Mouse (Mus musculus): ENCODE results near the gene 2010300C02Rik. TPM values are rescaled to one million over a fixed set of nuclear protein-coding genes. Genes with fewer than 3 reads are reported as not detected.

The 2010300C02Rik gene
- 0.66 and 0.68 TPM in 2 replicates for polyA plus RNA-seq (2016; fragmentation: Nextera tagmentation; extraction: Ambion mirVana)

DNA sequence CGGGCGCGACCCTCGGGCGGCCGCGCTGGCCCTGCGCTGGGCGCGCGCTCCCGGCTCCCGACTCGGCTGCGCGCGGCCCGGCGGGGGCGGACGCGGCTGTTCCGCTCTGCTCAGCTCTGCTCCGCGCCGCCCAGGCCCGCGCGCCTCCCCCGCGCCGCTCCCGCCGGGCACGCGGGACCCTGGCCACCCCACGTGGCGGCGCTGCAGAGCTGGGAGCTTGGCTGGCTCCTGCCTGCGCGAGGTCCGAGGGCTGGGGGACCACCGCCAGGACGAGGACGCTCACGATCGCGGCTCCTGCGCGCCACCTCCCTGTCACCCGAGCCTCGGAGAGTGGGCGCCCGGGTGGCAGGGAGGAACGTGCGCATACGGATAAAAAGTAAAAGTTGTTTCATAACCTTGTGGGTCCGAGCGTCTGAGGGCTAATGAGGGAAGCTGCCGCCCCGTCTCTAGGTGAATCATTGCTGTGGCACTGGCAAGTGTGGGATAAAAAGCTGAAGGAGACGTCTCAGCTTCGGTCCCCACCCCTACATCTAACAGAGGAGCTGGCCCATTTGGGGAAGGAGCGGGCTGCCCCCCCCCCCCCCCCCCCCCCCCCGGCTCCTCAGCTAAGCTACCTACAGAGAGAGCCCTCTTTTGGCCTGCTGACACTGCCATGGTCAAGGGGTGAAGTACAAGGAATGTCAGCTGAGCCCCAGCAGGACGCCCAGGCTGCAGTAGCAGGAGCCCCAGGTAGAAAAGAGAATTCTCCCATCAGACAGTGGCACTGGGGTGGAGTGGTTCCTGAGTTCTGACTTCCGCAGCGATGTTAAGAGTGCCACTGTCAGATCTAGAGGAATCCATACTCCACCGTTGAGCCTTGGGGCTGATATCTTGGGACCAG is at the start of gene 2010300C02Rik:
Gene 2010300C02Rik, minus strand, starts transcription at position 325 of the 880 bp plus-strand sequence.
- H3K9me3 ChIP-seq: no peaks in the 10 kb centered on the region
- peak within 1 kb of the TSS; percentile 66 for H3K4me3 ChIP-seq
- H3K36me3 ChIP-seq (replicated peaks): no peaks in the 10 kb centered on the region
- H3K27ac ChIP-seq: peak within 1 kb of the TSS; percentile 72
- under 1% methylated on average over 67 of the region's 69 CpGs for WGBS
- H3K27me3 ChIP-seq (ENCODE audit: poor library complexity, severe bottlenecking): peaks cover 58% of the 10 kb centered on the region
- peak; percentile 36 for DNase-seq (ENCODE audit: extremely low spot score, low spot score)
- peaks cover 15% of the 10 kb centered on the region for H3K4me1 ChIP-seq

DNA sequence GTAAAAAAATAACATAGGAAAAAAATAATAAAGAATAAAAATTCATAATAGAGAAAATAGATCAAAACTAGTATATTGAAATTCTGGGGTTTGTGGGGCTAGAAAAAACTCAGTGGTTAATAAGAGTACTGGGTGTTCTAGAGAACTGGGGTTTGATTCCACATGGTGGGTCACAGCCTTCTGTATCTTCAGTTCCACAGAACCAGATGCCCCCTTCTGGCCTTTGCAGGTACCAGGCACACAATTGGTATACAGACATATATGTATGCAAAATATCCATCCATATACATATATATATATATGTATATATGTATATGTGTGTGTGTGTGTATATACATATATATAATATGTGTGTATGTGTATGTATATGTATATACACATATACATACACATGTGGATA is 39.5 kb upstream of the 2010300C02Rik start:
- no peaks in the 10 kb centered on the region for H3K36me3 ChIP-seq (replicated peaks)
- no peak for DNase-seq (ENCODE audit: extremely low spot score, low spot score)
- H3K4me3 ChIP-seq: no peak overlapping the region
- no peak overlapping the region for H3K27ac ChIP-seq
- no peaks in the 10 kb centered on the region for H3K4me1 ChIP-seq
- no peaks in the 10 kb centered on the region for H3K9me3 ChIP-seq
- H3K27me3 ChIP-seq (ENCODE audit: poor library complexity, severe bottlenecking): no peaks in the 10 kb centered on the region

DNA sequence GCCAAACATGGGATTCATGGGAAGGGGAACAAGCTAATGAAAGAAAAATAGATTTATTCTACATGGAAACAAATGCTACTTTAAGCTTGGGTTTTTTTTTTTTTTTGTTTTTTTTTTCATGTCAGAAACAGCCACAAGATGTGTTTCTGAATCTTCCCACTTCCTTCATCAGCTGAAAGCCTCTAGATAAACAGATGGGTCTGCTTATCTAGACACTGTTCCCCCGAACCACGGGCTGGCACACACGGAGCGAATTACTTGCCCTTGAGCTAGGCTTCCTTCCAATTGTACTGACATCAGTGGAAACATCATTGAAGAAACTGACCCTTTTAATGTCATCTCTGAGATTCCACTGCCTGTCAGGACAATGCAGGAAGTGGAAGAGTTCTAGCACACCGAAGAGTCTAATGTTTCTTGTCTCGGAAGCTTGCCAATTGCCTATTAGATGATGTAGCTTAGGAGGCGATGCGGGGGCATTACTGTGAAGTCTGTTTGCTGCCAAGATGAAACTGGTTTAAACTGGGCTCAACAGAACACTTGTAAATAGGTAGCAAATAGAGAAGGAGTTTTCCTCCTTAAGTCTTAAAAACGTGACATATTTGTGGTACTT is 24.9 kb upstream of the 2010300C02Rik start:
- Histone ChIP-seq H3K36me3 (replicated peaks) (no peaks in the 10 kb centered on the region), H3K27me3 (ENCODE audit: poor library complexity, severe bottlenecking) (no peaks in the 10 kb centered on the region), H3K4me1 (peaks cover 7% of the 10 kb centered on the region), H3K4me3 (no peak overlapping the region), H3K27ac (no peak overlapping the region), H3K9me3 (0 out of 2 replicates have a peak, but pooled peaks cover 2% of the 10 kb centered on the region)
- DNase-seq (ENCODE audit: extremely low spot score, low spot score): no peak
- 87% methylated on average over 9 of the region's 9 CpGs for WGBS

DNA sequence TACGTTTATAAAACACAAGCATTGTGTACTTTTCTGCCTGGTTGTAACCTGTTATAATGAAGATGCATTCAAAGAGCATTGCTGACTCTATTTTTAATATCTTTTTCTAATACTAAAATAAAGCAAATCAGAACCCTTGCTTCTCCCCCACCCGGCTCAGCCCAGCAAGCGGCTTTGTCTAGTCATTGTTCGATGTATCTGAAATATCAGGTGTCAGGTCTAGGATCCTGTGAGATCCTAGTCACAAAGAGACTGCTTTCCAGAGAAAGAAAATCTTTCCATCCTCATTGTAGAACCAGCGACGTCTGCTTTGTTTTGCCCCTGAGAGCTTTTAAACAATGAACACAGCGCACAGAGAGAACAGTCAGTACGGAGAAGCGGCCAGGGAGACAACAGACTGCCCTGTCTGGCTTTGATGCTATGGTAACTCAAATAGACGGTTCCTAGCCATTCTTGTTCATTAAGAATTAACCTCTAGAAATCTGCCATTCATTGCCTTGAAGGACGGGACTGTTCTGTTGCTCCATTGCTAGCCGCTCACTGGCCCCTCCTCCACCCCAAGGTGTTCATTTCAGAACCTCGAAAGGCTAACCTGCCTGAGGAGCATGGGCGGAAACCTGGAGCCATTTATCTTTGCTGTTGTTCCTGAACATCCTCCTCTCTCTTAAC is 22.9 kb upstream of the 2010300C02Rik start:
- peaks cover 7% of the 10 kb centered on the region for H3K4me1 ChIP-seq
- H3K27ac ChIP-seq: no peak overlapping the region
- H3K4me3 ChIP-seq: no peak overlapping the region
- H3K9me3 ChIP-seq: 0 out of 2 replicates have a peak, but pooled peaks cover 2% of the 10 kb centered on the region
- H3K27me3 ChIP-seq (ENCODE audit: poor library complexity, severe bottlenecking): no peaks in the 10 kb centered on the region
- no peak for DNase-seq (ENCODE audit: extremely low spot score, low spot score)
- H3K36me3 ChIP-seq (replicated peaks): no peaks in the 10 kb centered on the region
- WGBS: 46% methylated on average over 14 of the region's 14 CpGs

DNA sequence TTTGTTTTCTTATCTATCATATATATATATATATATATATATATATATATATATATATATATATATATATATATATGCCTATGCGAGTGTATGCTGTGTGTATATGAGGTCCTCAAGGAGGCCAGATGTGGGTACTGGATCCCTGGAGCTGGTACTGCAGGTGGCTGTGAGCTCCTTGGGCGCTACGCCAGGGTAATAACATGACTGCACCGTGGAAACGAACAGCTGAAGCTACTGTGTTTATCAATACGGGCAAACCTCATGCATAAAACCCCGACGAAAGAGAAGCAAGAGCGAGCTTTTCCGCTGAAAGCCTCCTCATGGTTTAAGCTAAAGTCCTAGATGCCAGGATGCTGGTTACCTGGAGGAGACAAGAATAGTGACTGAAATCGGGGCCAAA is 22.2 kb upstream of the 2010300C02Rik start:
- 0 out of 2 replicates have a peak, but pooled peaks cover 2% of the 10 kb centered on the region for H3K9me3 ChIP-seq
- H3K4me3 ChIP-seq: no peak overlapping the region
- no peak overlapping the region for H3K27ac ChIP-seq
- DNase-seq (ENCODE audit: extremely low spot score, low spot score): no peak
- no peaks in the 10 kb centered on the region for H3K36me3 ChIP-seq (replicated peaks)
- no peaks in the 10 kb centered on the region for H3K27me3 ChIP-seq (ENCODE audit: poor library complexity, severe bottlenecking)
- H3K4me1 ChIP-seq: peaks cover 7% of the 10 kb centered on the region
- 90% methylated on average over 11 of the region's 11 CpGs for WGBS

DNA sequence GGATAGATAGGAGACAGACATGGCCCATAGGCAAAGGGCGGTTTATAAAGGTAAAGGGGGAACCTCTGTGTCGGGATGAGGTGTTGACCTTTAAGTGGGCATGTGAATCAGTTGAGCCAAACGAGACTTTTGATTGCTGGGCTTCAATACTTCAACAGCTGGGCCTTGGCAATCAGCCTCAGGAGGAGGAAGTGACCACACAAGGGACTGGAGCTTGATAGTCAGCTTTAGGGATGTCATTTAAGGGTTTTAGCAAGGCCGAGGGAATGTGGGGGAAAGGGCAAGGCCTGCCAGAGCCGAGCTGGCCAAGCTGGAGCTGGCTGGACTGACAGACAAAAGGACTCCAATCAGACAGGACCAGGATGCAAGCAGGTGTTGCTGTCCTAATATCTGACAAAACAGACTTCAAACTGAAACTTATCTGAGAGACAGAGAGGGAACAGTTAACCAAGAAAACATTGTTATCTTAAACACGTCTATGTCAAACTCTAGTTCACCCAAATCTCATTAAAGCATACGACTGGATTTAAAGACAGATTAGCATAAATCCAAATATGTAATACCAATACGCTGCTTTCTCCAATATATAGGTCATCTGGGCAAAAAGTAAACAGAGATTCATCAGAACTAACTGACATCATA is 20.4 kb upstream of the 2010300C02Rik start:
- Histone ChIP-seq H3K9me3 (no peaks in the 10 kb centered on the region), H3K27ac (no peak overlapping the region), H3K36me3 (replicated peaks) (no peaks in the 10 kb centered on the region), H3K27me3 (ENCODE audit: poor library complexity, severe bottlenecking) (no peaks in the 10 kb centered on the region), H3K4me3 (no peak overlapping the region), H3K4me1 (peaks cover 7% of the 10 kb centered on the region)
- no peak for DNase-seq (ENCODE audit: extremely low spot score, low spot score)
- 84% methylated on average over 8 of the region's 8 CpGs for WGBS

DNA sequence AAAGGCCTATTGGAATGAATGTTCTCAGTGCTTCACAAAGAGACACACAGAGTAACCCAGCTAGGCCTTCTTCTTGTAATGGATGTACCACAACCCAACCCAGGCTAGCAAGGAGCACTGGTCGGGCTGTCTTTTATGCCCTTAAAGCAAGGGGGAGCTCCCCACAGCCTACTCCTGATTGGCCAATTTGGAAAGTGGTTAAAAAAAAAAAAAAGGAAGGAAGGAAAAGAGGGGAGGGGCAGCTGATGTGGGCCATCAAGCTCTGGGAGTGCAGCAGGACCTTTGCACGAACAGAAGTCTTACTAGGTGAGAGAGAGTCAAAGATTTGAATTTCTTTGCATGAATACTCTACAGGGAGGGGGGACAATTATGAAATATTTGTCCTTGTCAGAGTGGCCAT is 19.0 kb upstream of the 2010300C02Rik start:
- Histone ChIP-seq H3K36me3 (replicated peaks) (no peaks in the 10 kb centered on the region), H3K27ac (no peak overlapping the region), H3K4me1 (peaks cover 7% of the 10 kb centered on the region), H3K9me3 (no peaks in the 10 kb centered on the region), H3K27me3 (ENCODE audit: poor library complexity, severe bottlenecking) (no peaks in the 10 kb centered on the region), H3K4me3 (no peak overlapping the region)
- DNase-seq (ENCODE audit: extremely low spot score, low spot score): no peak
- 78% methylated on average over 2 of the region's 2 CpGs for WGBS

DNA sequence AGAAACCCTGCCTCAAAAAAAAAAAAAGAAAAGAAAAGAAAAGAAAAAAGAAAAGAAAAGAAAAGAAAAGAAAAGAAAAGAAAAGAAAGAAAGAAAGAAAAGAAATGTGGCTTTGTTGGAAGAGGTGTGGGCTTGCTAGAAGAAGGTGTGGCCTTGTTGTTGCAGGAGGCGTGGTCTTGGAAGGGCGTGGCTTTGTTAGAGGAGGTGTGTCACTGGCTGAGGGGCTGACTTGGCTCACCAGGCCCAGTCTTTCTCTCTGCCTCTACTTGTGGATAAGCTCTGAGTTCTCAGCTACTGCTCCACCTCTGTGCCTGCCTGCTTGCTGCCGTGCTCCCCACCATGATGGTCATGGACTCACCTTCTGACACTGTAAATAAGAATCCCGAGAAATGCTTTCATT is 17.2 kb upstream of the 2010300C02Rik start:
- Histone ChIP-seq H3K27ac (no peak overlapping the region), H3K4me1 (no peaks in the 10 kb centered on the region), H3K27me3 (ENCODE audit: poor library complexity, severe bottlenecking) (no peaks in the 10 kb centered on the region), H3K36me3 (replicated peaks) (no peaks in the 10 kb centered on the region), H3K9me3 (no peaks in the 10 kb centered on the region), H3K4me3 (no peak overlapping the region)
- 86% methylated on average over 4 of the region's 4 CpGs for WGBS
- no peak for DNase-seq (ENCODE audit: extremely low spot score, low spot score)

DNA sequence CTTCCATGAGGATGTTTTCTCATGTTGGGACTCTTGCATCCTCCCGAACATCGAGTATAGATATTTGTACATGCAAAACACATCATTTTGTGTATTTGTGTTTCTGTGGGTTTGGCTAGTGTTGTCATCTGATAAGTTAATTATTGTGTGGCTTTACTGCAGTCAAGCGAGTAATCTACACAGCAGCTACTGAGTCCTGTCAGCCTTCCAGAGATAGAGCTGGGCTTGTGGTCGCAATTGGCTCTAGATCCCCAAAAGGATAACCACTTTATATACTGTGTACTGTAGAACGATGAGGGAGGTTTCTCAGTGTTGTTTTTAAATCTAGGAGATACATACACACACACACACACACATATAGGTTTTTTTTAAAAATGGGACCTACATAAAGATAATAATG is 16.0 kb upstream of the 2010300C02Rik start:
- no peak for DNase-seq (ENCODE audit: extremely low spot score, low spot score)
- no peak overlapping the region for H3K4me3 ChIP-seq
- no peaks in the 10 kb centered on the region for H3K27me3 ChIP-seq (ENCODE audit: poor library complexity, severe bottlenecking)
- no peaks in the 10 kb centered on the region for H3K36me3 ChIP-seq (replicated peaks)
- 93% methylated on average over 5 of the region's 5 CpGs for WGBS
- no peak overlapping the region for H3K27ac ChIP-seq
- no peaks in the 10 kb centered on the region for H3K9me3 ChIP-seq
- H3K4me1 ChIP-seq: no peaks in the 10 kb centered on the region

DNA sequence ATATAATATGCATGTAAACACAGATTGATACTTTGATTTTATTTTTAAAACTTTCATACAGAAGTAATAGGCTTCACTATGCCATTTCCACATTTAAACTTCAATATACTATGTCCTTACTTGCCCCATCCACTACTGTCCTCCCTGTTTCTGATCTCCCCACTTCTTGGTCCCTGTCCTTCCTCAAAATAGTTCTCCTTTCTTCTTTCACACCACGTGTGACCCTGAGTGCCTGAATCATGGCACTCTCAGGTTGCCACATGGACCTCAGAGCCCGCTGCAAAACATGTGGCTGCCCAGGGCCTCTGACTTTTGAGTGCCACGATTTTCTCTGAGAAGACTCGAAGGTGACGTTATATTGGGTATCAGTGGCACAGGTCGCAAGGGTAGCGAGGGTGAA is 15.0 kb upstream of the 2010300C02Rik start:
- H3K9me3 ChIP-seq: no peaks in the 10 kb centered on the region
- no peak overlapping the region for H3K27ac ChIP-seq
- no peaks in the 10 kb centered on the region for H3K27me3 ChIP-seq (ENCODE audit: poor library complexity, severe bottlenecking)
- no peaks in the 10 kb centered on the region for H3K4me1 ChIP-seq
- no peak overlapping the region for H3K4me3 ChIP-seq
- 82% methylated on average over 7 of the region's 7 CpGs for WGBS
- DNase-seq (ENCODE audit: extremely low spot score, low spot score): no peak
- no peaks in the 10 kb centered on the region for H3K36me3 ChIP-seq (replicated peaks)

DNA sequence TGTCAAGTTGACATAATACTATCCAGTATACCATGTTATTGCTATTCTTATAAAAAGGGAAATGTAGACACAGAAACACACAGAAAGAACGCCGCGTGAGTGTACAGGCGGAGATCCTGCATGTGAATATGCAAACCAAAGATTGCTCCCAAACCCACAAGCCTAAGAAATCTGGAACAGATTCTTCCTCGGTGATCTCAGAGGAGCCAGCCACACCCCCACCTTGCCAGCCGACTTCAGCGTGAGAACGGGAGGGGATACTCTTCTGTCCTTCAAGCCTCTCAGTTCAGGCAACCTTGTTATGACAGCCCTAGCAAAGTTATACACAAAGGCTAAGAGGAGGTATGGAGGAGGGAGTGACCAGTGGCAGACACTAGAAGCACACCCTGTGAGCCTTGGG is 9.5 kb upstream of the 2010300C02Rik start:
- H3K9me3 ChIP-seq: no peaks in the 10 kb centered on the region
- WGBS: 91% methylated on average over 8 of the region's 8 CpGs
- no peaks in the 10 kb centered on the region for H3K27me3 ChIP-seq (ENCODE audit: poor library complexity, severe bottlenecking)
- H3K4me3 ChIP-seq: no peak overlapping the region
- no peaks in the 10 kb centered on the region for H3K36me3 ChIP-seq (replicated peaks)
- H3K4me1 ChIP-seq: no peaks in the 10 kb centered on the region
- DNase-seq (ENCODE audit: extremely low spot score, low spot score): no peak
- H3K27ac ChIP-seq: no peak overlapping the region

DNA sequence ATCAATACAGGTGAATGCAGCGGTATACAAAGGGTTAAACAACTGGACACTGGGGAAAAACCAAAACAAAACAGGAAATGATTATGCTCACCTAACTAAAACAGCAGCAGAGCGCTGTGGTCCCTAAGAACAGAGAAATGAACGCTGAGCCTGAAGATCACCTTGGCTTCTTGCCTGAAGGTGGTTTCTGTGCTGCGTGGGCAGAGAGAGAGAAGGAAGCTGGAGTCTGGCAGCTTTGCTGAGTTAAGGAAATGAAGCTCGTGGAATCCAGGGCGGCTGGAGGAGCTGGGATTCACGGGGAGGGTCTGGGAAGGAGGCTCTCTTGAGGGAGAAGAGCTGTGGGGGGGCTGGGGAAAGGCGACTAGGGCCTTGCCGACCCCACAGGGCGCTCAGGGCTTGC is 8.2 kb upstream of the 2010300C02Rik start:
- H3K36me3 ChIP-seq (replicated peaks): no peaks in the 10 kb centered on the region
- no peaks in the 10 kb centered on the region for H3K27me3 ChIP-seq (ENCODE audit: poor library complexity, severe bottlenecking)
- H3K4me1 ChIP-seq: no peaks in the 10 kb centered on the region
- WGBS: 80% methylated on average over 10 of the region's 10 CpGs
- no peak overlapping the region for H3K4me3 ChIP-seq
- no peaks in the 10 kb centered on the region for H3K9me3 ChIP-seq
- DNase-seq (ENCODE audit: extremely low spot score, low spot score): no peak
- H3K27ac ChIP-seq: no peak overlapping the region
